Mouse (Mus musculus): ENCODE results near the gene Gabbr2.

DNA sequence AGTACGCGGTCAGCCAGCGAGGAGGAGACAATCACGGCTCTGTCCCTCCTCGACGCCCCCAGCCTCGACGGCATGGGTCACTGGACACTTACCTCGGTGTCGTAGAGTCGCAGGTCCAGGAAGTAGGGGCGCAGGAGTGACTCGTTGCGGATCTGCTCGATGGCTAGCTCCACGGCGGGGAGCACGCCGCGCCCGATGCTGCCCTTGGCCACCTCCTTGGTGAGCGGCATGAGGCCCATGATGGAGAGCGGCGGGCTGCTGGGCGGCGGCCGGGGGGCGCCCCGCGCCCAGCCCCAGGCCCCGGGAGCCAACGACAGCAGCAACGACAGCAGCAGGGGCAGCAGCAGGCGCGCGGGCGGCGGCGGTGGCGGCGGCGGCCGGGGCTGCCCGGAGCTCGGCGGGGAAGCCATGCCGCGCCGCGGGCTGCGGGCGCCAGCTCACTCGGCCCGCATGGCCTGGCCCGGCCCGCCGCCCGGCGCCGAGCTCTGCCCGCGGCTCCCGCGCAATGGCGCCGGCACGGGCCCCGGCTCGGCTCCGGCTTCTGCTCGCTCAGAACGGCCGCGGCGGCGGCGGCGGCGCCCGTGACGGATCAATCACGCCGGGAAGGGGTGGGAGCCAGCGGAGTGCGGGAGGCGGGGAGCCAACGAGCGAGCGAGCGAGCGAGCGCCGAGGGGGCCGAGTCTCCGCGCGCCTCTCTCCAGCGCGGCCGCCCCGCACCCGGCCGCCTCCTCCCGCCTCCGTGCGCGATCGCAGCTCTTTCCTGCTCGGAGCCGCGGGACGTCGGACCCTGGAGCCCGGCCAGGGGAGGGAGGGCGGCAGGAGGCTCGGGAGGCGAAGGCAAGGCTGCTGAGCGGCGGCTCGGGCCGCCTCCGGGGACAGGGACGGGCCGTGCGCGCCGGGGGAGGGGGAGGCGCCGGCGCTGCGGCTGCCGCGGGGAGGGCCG is at the start of gene Gabbr2:
- TF ChIP-seq CTCF (IDR thresholded peaks at IDR 0.05; ENCODE audit: low read depth, low read length) (no peak), POLR2A (IDR thresholded peaks at IDR 0.05; ENCODE audit: insufficient read depth, low read length) (no peak)

All from ES-Bruce4 (cell line).